Comparison of ENCODE assay signal across 28 mouse cellular contexts in the genomic region with DNA sequence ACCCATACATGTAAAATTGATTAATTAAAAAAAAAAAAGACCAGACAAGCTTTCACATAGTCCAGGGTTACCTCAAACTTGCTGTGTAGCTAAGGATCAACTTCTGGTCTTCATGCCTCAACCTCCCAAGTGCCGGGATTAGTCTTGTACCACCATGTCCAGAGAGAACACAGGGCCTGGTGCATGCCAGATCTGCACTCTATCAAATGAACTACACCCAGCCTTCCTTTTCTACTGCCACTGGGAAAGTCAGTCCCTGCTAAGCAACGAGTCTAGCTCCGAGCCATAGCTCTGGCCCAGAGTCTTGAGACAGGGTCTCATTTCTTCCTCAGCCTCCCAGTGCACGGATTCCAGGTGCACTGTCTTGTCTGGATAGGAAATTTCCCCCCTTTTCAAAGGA. TPM values are rescaled to one million over a fixed set of nuclear protein-coding genes. Genes with fewer than 3 reads are reported as not detected.
"Had no signal": no experiment of that assay in that cellular context is flagged by ENCODE, and none has a peak within 500 bp of the region (broad histone marks: within the 10 kb centered on the region; RNA-seq: fewer than 3 reads in every experiment).

No protein-coding gene starts in this region.

- H3K4me2 ChIP-seq: embryonic facial prominence, embryonic 12.5 days; embryonic facial prominence, embryonic 13.5 days; embryonic facial prominence, embryonic 15.5 days; forebrain, embryonic 12.5 days; forebrain, embryonic 13.5 days; forebrain, embryonic 15.5 days had no signal

- DNase-seq: cerebellum, adult 2 months; cerebellum, adult 8-10 months; cerebellum, adult 9-10 months; cerebellum, adult 9-11 months; cerebellum, postnatal 10 days; cerebellum, postnatal 14 days; cerebellum, postnatal 25 days; cerebellum, postnatal 36 days; embryo, embryonic 11 days; forebrain, postnatal 0 days; gastrocnemius, adult 2 months; gastrocnemius, postnatal 10 days; gastrocnemius, postnatal 14 days; gastrocnemius, postnatal 25 days; gastrocnemius, postnatal 36 days; heart, adult 18-20 months; heart, adult 2 months had no signal

- H3K4me3 ChIP-seq: embryonic facial prominence, embryonic 10.5 days; embryonic facial prominence, embryonic 12.5 days; embryonic facial prominence, embryonic 13.5 days; embryonic facial prominence, embryonic 15.5 days; erythroblast, embryonic 14.5 days; forebrain, embryonic 10.5 days; forebrain, embryonic 12.5 days; forebrain, embryonic 13.5 days; forebrain, embryonic 15.5 days; gastrocnemius, adult 2 months; heart, adult 2 months had no signal

- H3K27me3 ChIP-seq: embryonic facial prominence, embryonic 12.5 days; embryonic facial prominence, embryonic 13.5 days; embryonic facial prominence, embryonic 15.5 days; forebrain, embryonic 12.5 days; forebrain, embryonic 13.5 days; forebrain, embryonic 15.5 days had no signal

RNA-seq across cellular contexts. Expression of a gene that starts 28.3 kb away (rescaled TPM):
- total RNA-seq: common myeloid progenitor, adult 5-6 weeks; gastrocnemius, adult 2 months; gastrocnemius, adult 8-10 months; gastrocnemius, postnatal 25 days; gastrocnemius, postnatal 36 days had no signal
- polyA plus RNA-seq: erythroblast, embryonic 14.5 days had no signal
